Mouse (Mus musculus) liver, adult 10 weeks (tissue): ENCODE data around the gene Fam193a. TPM values are rescaled to one million over a fixed set of nuclear protein-coding genes. Genes with fewer than 3 reads are reported as not detected.

Experiments
- polyA plus RNA-seq: library from polyadenylated mRNA; stranded (reverse); fragments of 350-450 nt; fragmentation: Illumina TruSeq; extraction: RNeasy Lipid Tissue Mini Kit (QIAGEN cat#74804); gene quantifications from one replicate; pipeline ENCODE4 v1.2.3, GENCODE M21; 2014; ENCODE audit warnings: low read depth, low replicate concordance

Fam193a gene
- 9.6 TPM for polyA plus RNA-seq

GRCm38 (mm10) chr5:34369341-34370021, at the start of gene Fam193a:
Gene Fam193a, plus strand, starts transcription at chr5:34369933.

GRCm38 (mm10) chr5:34336097-34336774, 33.5 kb upstream of the Fam193a start, which contains the start of gene Rnf4:
Gene Rnf4, plus strand, starts transcription at chr5:34336289.

GRCm38 (mm10) chr5:34513466-34514217, 143.9 kb downstream of the Fam193a start, which contains the start of gene Tnip2:
Gene Tnip2, minus strand, starts transcription at chr5:34513991.

GRCm38 (mm10) chr5:34525663-34526476, 156.1 kb downstream of the Fam193a start, which contains the start of gene Sh3bp2:
Gene Sh3bp2, plus strand, starts transcription at chr5:34525838.

Other genes starting within 250 kb of the Fam193a start
- not detected for gene Poln, start 200.5 kb upstream of the Fam193a start, polyA plus RNA-seq
- 13.3 TPM for gene Haus3, start 200.4 kb upstream of the Fam193a start, polyA plus RNA-seq
- 9.6 TPM for gene Mxd4, start 182.2 kb upstream of the Fam193a start, polyA plus RNA-seq
- not detected for gene Zfyve28, start 81.5 kb upstream of the Fam193a start, polyA plus RNA-seq
- not detected for gene Cfap99, start 81.3 kb upstream of the Fam193a start, polyA plus RNA-seq
- gene Rnf4, start 33.6 kb upstream of the Fam193a start, polyA plus RNA-seq, result 69.1 TPM
- 1.9 TPM for gene Tnip2, start 144.1 kb downstream of the Fam193a start, polyA plus RNA-seq
- 2.9 TPM for gene Sh3bp2, start 155.9 kb downstream of the Fam193a start, polyA plus RNA-seq
- gene Add1, start 203.7 kb downstream of the Fam193a start, polyA plus RNA-seq, result 21.8 TPM